Mouse (Mus musculus): ENCODE measurements around the gene Cidec. TPM values are rescaled to one million over a fixed set of nuclear protein-coding genes. Genes with fewer than 3 reads are reported as not detected.

The Cidec gene
- polyA plus RNA-seq (2012; ENCODE audit: low replicate concordance): not detected in 2 replicates

DNA sequence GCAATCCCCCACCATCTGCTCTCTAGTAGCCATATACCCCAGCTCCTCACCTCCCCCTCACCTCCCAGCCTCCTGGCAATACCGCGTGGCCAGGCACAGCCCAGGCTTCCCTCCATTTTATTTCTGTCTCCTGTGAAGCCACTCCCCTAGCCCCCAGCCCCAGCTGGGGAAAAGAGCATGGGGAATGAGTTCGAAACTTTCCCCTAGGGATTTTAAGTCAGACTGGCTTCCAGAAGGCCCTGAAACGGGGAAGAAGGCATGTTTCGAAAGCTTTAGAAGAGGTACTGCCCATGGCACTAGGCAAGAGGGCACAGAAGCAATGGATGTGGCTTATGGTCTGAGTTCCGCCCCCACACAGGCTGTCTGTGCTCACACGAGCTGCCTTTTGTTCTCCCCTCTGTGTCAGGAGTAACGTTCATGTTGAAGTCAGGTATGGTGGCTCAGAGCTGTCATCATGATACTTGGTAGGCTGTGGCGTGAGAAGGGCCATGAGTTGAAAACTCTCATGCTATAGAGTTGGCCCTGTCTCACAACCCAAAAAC, at the start of gene Cidec:
Cidec (minus strand) TSS at position 97 of the 542 bp plus-strand sequence.

DNA sequence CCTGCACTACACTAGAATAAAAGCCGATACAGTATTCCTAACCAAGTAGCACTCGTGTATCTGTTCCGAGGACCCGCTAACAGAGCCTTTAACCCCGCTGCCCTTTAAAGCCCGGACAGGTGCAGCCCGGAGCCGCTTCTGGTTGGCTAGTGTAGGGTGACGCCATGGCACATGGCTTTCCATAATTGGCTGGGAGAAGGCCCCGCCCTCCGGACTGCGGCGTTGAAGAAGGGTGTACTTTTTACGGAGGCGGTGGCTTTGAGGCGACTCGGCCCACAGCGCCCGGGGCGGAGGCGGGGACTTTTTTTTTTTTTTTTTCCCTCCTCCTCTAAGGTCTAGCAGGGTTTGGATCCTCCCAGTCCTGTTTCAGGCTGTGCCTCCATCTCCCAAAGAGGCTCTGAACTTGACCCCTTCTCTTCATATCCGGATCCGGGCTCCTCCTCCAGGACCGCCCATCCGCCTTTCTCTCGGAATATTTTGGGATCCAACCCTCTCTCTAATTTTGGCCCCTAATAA, 47.6 kb upstream of the Cidec start, which contains the start of gene Creld1:
Creld1 (plus strand) TSS at position 198 of the 516 bp plus-strand sequence.

DNA sequence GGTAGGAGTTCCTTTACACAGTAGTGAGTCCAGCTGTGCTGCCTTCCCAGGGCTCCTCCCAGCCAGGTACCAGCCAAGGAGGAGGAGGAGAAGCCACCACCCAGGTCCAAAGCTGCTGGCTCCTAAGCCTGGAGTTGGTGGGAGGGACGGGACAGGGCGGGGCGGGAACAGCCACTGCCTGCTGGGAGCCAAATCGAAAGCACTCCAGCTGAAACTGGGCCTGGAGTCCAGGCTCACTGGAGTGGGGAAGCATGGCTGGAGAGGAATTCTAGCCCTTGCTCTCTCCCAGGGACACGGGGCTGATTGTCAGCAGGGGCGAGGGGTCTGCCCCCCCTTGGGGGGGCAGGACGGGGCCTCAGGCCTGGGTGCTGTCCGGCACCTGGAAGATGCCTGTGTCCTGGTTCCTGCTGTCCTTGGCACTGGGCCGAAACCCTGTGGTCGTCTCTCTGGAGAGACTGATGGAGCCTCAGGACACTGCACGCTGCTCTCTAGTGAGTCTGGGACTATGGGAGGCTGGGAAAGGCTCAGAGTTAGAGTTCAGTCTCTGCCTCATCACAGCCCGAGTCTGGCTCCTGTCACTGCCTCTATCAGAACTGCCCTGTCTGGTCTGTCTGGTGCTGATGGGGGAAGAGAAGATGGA, 35.9 kb upstream of the Cidec start, which contains the start of gene Il17rc:
Il17rc (plus strand) TSS at position 131 of the 640 bp plus-strand sequence.

DNA sequence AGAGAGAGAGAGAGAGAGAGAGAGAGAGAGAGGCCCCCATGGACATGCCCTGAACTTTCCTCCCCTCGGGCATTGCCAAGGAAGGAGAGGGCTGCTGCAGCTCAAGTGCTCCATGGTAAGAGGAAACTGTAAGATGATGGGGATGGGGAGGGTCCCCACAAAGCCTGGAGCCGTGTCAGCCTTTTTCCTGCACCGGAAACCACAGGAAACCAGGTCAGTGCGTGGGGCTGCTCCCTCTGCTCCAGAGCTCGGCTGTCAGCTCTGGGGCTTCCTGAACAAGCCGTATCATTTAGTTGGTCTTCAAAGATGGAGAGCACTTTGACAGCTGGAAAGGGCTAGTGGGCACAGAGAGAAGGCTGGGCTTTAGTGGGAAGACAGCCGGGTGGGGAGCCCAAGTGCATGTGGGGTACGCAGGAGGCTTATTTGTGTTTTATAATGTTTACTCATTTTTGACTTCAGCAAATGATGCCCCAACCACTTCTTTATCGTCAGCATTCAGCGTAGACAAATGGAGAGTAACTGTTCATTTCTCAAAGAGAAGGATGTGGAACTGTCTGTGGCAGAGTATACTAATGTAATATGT, 22.5 kb upstream of the Cidec start, which contains the start of gene Il17re:
Il17re (plus strand) TSS at position 533 of the 583 bp plus-strand sequence.

DNA sequence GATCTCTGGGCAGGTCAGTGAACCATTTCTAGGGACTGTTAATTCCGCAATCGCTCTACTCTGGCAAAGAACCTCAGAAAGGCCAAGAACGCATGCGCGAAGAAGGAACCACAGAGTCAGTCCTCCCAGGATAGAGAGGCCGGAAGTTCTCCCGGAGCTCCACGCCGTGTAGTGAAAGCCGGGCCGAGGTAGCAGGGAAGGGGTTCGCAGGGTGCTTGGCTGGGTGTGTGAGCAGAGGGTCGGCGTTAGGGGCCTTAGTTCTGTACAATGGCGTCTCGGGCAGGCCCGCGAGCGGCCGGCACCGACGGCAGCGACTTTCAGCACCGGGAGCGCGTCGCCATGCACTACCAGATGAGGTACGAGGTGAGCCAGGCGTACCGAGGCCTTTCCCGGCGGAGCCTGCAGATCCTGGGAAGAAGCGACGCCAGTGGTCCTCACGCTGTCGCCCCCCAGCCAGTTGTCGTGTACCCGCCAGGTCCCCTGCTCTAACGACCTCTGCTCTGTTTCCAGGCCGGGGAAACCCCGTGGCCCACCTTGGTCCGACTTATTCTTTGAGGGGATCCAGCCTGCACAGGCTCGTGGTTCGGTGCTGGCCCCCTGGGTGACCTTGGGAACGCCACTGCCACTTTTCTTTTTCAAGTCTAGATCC, 7.0 kb upstream of the Cidec start, which contains the start of gene Jagn1:
Jagn1 (plus strand) TSS at position 128 of the 649 bp plus-strand sequence.

DNA sequence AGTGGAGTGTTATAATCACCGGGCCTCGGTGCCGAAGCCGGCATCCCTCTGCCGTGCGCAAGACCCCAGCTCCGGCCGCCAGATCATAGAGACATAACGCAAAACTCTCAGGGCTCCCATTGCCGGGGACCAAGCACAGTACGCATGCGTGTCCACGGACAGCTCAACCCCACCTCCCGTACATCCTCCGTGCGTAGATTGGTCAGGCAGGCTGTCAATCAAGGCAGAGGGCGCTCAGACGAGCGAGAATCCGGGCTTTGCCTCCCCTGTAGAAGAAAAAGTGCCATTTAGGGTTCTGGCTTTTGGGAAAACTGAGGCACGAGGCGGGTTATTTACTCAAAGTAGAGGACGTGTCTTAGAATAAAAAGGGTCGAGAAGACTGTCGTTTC, 16.4 kb downstream of the Cidec start, which contains the start of gene Rpusd3:
Rpusd3 (minus strand) TSS at position 142 of the 389 bp plus-strand sequence.

DNA sequence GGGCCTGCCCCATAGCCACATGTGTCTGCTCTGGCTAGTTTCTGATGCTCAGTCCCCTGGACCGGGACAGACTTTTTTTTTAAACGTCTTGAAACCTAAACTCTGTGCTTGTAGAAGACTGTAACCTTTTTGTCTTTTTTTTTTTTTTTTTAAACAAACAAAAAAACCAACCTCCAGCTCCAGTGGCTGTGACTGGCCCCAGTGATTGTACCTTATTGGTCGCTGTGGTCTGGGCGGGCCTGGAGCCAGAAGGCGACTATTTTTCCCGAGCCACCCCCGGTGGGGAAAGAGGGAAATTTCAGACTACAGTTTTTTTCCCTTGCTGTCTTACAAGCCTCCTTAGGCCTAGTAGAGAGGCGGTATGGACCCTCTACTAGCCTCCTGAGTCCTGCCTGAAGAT, 46.6 kb downstream of the Cidec start, which contains the start of gene Ttll3:
Ttll3 (plus strand) TSS at position 301 of the 400 bp plus-strand sequence.

DNA sequence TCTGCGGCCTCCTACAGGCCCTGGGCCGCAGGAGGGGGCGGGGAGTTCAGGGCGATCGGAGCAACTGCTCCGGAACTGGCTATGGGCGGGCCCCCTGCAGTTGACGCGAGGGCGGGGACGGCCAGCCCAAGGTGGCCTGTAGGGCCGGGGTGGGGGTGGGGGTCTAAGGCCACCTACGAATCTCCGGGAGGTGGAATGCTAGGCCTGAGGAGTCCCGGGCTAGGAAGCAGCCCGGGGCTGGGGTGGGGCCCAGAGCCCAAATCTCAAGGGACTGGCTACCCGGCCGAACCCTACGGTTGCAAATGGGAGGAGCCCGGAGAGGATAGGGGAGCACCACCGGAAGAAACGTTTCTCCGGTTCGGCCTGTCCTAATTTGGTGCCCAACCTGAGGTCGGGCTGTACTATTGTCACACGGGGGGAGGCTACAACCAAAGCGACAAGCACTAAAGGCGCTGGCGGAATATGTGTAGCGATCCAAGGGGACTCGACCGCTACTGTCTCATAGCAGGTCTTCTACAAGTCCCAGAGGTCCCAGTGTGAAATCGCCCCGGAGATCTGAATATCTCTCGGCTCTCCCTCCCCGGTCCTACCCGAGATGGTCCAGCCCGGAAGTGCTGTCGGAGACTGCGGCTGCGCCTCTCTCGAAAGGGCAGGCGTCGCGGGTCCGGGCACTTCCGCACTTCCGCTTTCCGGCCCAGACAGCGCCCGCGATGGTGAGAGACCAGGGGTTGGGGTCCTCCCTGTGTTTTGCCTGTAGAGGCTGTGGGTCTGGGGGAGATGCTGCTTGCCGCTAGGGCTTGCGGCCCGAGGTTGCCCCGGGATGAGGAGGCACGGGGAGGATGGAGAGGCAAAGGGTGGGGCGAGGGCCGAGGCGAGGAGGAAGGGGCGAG, 57.8 kb downstream of the Cidec start, which contains the start of the genes Tada3 and Arpc4:
Tada3 (minus strand) TSS at position 388 of the 890 bp plus-strand sequence.
Arpc4 (plus strand) TSS at position 620 of the 890 bp plus-strand sequence.

Other genes starting within 250 kb of the Cidec start
- gene Lhfpl4, start 240.4 kb downstream of the Cidec start, polyA plus RNA-seq (2012; ENCODE audit: low replicate concordance): 0.07 TPM in 1 of 2 replicates, not detected in the other
- gene Mtmr14, start 197.9 kb downstream of the Cidec start, polyA plus RNA-seq (2012; ENCODE audit: low replicate concordance): 64.5 and 115 TPM in 2 replicates
- gene Cpne9, start 153.5 kb downstream of the Cidec start, polyA plus RNA-seq (2012; ENCODE audit: low replicate concordance): not detected in 2 replicates
- gene Brpf1, start 128.6 kb downstream of the Cidec start, polyA plus RNA-seq (2012; ENCODE audit: low replicate concordance): 31.9 and 78.4 TPM in 2 replicates
- 11.2 and 13.0 TPM in 2 replicates for gene Ogg1, start 108.8 kb downstream of the Cidec start, polyA plus RNA-seq (2012; ENCODE audit: low replicate concordance)
- gene Camk1, start 91.8 kb downstream of the Cidec start, polyA plus RNA-seq (2012; ENCODE audit: low replicate concordance): 3.1 and 4.4 TPM in 2 replicates
- gene Tada3, start 57.9 kb downstream of the Cidec start, polyA plus RNA-seq (2012; ENCODE audit: low replicate concordance): 41.4 and 52.6 TPM in 2 replicates
- gene Arpc4, start 57.6 kb downstream of the Cidec start, polyA plus RNA-seq (2012; ENCODE audit: low replicate concordance): 409 and 484 TPM in 2 replicates
- gene Ttll3, start 46.5 kb downstream of the Cidec start, polyA plus RNA-seq (2012; ENCODE audit: low replicate concordance): 5.9 and 6.1 TPM in 2 replicates
- gene Rpusd3, start 16.4 kb downstream of the Cidec start, polyA plus RNA-seq (2012; ENCODE audit: low replicate concordance): 135 and 164 TPM in 2 replicates
- 8.9 and 12.8 TPM in 2 replicates for gene Jagn1, start 6.8 kb upstream of the Cidec start, polyA plus RNA-seq (2012; ENCODE audit: low replicate concordance)
- gene Il17re, start 22.7 kb upstream of the Cidec start, polyA plus RNA-seq (2012; ENCODE audit: low replicate concordance): 0.08 TPM in 1 of 2 replicates, not detected in the other
- gene Il17rc, start 35.7 kb upstream of the Cidec start, polyA plus RNA-seq (2012; ENCODE audit: low replicate concordance): 2.5 and 3.0 TPM in 2 replicates
- gene Creld1, start 47.5 kb upstream of the Cidec start, polyA plus RNA-seq (2012; ENCODE audit: low replicate concordance): 25.7 and 65.0 TPM in 2 replicates
- gene Prrt3, start 66.2 kb upstream of the Cidec start, polyA plus RNA-seq (2012; ENCODE audit: low replicate concordance): 0.06 TPM in 1 of 2 replicates, not detected in the other
- gene Emc3, start 95.9 kb upstream of the Cidec start, polyA plus RNA-seq (2012; ENCODE audit: low replicate concordance): 54.1 and 74.3 TPM in 2 replicates
- gene Fancd2, start 95.9 kb upstream of the Cidec start, polyA plus RNA-seq (2012; ENCODE audit: low replicate concordance): 0.74 and 3.2 TPM in 2 replicates
- not detected in 2 replicates for gene Fancd2os, start 165.0 kb upstream of the Cidec start, polyA plus RNA-seq (2012; ENCODE audit: low replicate concordance)
- gene Brk1, start 169.0 kb upstream of the Cidec start, polyA plus RNA-seq (2012; ENCODE audit: low replicate concordance): 7.0 and 22.1 TPM in 2 replicates
- gene Vhl, start 188.2 kb upstream of the Cidec start, polyA plus RNA-seq (2012; ENCODE audit: low replicate concordance): 6.5 and 10.1 TPM in 2 replicates
- gene Irak2, start 202.7 kb upstream of the Cidec start, polyA plus RNA-seq (2012; ENCODE audit: low replicate concordance): 57.1 and 103 TPM in 2 replicates